Mouse (Mus musculus) adrenal gland, adult (tissue): ENCODE data around the gene Grm2.

Source experiments
- DNase-seq, 2 experiments: peaks; one replicate each; pipeline ENCODE4 v3.0.0; 2022 to 2023; ENCODE audit warnings: low spot score in 1 of 2; ENCODE audit not compliant: inconsistent age in 2 of 2

Grm2 gene

DNA sequence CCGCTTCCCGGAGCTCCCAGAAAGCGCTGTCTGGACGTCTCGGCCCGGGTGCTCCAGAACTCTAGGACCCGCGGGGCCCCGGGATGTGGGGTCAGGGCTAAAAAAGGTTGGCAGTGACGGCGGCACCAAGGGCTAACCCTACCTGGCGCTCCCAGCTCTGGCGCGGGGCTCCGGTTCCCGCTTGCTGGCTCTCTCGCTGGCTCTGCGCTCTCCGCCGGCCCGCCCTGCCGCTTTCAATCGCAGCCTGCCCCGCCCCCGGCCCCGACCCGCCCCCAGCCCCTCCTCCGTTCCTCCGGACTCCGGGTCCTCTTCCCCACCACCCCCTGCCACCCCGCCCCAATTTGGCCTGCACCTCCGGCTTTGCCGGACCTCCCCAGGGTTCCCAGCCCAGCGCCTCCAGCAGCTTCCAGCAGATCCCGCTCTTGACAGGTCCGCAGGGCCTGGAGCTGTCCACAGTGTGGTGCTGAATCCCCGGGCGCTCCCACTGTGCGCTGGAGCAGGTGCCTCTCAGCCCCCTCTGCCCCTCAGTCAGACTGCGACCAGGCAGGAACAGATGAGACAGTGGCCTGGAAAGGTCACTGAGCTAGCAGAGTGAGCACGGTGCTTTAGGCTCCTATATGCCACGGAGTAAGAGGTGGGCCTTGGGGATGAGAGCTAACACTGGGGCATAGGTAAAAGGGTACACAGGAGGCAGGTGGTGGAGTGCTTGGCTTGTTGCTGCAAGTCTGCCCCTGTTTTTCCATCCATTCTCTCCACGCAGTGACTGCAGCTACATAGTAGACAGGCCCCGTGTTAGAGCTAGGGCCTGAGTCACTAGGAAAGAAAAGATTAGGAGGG, at the start of gene Grm2:
Gene Grm2 (minus strand): TSS at position 199 of the 837 bp plus-strand sequence.
- DNase-seq, result peak; percentile 55 to 86

DNA sequence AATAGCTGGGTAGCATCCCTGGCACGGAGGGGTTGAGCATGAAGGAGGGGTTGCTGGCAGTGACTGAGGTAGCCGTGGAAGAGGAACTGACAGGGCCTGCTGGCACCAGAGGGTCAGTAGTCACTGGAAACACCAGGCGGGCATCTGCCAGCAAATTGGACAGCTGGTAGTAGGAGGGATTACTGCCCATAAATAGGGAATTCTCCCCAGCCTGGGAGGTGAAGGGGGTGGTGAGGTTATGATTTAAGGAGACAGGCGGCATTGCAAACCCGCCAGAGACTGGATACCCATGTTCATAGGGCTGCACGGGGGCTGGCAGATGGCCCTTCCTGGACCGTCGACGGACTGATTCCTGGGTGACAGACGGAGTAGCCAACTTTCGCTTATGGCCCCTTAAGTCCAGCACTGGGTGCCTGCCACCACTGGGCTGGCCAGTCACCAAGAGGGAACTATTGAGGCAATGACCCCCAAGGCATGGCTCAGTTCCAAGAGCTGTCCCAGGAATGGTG, 37.1 kb upstream of the Grm2 start:
- no peak for DNase-seq

GRCm38 (mm10) chr9:106688834-106689233, 33.0 kb upstream of the Grm2 start:
- no peak for DNase-seq

DNA sequence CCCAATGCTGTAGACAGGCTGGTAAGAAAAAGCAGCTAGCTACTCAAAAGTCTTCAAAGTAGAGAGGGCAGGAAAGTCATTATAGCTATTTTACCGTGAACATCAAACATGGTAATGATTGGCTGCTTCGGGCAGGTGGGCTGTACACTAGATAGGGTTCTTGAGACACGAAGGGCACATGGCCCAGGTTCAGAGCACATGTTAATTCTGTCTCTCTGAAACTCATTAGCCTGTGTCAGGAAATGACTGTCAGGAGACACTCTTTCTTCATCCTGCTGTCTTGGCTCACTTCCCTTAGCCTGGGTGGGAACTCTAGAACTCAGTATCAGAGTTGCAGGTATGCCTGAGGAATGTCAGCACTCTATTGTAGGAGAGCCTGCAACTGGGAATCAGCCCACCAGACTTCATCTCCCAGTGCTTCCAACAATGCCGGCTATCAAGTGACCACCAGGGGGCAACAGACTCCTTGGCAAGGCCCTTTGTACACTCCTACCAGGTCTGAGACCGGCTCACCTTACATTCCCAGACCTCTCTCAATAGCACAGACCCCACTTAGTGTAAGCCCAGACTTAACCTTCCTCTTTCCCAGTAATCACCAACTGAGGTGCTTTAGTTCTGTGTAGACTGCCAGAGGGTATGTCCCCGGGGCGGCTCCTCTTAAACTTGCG, 31.2 kb upstream of the Grm2 start:
- DNase-seq, result peak; percentile 74 to 93

DNA sequence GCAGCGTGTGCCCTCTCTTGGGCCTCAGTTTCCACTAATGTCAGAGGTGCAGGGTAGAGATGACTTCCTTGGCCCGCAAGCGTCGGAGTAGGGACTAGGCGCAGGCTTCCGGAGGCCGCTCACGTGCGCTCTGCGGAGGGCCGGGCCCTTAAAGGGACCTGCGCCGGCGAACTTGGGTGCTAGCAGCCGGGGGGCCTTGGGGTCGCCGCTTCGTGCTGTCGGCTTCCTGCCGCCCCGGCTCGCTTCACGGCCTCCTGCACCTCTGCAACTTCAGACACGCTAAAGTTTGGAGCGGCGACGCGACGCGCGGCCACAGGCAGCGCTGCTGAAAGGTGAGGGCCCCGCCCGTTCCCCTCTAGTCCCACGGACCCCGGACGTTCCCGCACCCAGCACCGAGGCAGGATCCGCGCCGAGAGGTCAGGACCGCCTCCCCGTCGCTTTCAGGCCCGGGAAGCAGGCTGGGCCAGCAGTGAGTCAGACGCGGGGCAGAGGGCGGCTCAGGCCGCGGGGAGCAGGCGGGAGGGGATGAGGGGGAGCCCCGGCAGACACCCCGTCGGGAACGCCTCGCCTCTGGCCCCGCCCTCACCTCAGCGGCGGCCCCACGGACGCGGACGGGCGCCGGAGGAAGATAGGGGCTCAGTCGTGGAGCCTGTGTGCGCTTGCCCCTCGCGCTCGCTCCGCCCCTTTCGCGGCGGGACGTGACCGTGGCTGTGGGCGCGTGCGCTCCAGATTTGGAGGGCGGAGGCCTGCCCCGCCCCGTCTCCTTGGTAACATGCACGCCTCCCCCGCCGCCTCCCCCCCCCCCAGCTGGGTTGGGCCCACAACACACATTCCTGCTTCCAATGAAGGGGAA, 29.6 kb upstream of the Grm2 start, which contains the start of gene Tex264:
Gene Tex264 (minus strand): TSS at position 679 of the 853 bp plus-strand sequence.
- peak; percentile 94 to 96 for DNase-seq

- no peak for DNase-seq
These were observed 29.0 kb upstream of the Grm2 start for GRCm38 (mm10) chr9:106684918-106685248.

GRCm38 (mm10) chr9:106684093-106684872, 28.4 kb upstream of the Grm2 start:
- DNase-seq, result no peak

- no peak for DNase-seq
These were observed 25.1 kb upstream of the Grm2 start for GRCm38 (mm10) chr9:106681026-106681425.

DNA sequence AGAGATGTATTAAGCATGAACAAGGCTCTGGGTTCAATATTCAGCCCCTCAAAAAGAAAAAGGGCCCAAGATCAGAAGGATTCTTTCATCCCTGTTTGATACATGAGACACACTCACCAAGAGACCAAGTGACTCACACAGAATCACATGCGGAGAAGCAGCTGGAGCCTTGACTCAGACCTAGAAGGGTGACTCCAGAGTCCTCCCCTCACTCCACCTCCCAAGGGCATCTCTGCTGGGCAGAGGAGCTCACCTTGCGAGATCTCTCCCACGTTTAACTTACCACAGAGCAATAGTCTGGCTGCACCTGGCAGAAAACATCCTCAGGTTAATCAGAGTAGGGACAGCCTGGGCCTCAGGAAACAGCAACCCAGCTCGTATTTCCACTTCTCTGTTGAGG, 22.4 kb upstream of the Grm2 start:
- peak; percentile 59 to 78 for DNase-seq

DNA sequence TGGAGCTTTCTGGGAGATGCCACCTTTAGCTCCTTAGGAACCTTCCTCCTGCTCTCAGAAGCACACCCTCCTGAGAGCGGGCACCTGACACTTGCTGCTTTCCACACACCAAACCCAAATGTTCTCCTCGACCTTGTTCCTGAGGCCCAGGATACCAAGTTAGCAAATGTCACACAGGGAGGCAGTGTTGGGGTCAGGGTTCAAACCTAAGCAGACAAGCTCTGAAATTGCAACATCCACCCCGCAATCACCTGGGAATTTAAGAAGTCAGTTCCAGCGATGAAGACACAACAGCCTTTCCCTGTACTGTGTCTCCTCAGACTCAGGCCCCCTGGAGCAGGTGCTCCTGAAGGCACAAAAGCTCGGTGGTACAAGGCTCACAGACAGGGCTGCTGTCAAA, 21.8 kb upstream of the Grm2 start:
- peak in 1 of 2 experiments; percentile 44 for DNase-seq

- DNase-seq, result no peak
These were observed 20.7 kb upstream of the Grm2 start for GRCm38 (mm10) chr9:106676571-106676970.

GRCm38 (mm10) chr9:106675965-106676364, 20.1 kb upstream of the Grm2 start:
- no peak for DNase-seq

DNA sequence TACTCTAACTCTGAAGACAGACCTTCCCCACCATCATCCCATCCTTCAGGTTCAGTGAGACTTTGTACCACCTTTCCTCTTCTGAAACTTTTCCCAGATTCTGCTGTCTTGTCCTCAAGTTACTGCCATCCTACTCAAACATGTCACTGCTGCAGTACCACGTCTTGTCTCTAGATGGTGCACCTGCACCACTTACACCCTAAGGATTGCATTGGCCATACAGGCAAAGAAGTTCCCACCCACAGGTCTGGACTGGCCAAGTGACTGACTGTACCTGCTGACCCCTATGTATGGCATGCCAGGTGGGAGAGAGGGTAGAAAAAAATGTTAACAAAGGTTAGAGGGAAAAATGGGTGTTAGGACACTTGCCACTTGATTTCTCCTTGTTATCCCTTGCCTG, 19.6 kb upstream of the Grm2 start:
- DNase-seq, result peak; percentile 79 to 95

DNA sequence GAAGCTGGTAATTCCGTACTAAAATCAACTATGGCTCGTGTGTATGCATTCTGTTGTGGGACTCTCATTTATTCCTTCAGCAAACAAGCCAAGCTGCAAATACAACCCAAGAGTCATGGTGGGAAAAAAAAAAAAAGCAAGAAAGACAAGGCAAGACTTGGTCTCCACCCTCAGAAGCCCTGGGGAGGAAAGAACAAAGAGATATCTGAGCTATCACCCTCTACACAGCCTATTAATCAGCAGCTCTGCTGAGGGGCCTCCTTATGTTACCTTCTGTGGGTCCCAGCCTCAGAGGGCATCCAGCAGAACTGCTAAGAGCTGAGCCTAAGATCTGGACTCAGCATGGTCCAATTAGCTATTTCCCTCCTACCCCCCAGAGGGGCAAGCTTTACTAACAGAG, 18.0 kb upstream of the Grm2 start:
- DNase-seq, result no peak

GRCm38 (mm10) chr9:106664856-106665255, 9.0 kb upstream of the Grm2 start:
- no peak for DNase-seq

DNA sequence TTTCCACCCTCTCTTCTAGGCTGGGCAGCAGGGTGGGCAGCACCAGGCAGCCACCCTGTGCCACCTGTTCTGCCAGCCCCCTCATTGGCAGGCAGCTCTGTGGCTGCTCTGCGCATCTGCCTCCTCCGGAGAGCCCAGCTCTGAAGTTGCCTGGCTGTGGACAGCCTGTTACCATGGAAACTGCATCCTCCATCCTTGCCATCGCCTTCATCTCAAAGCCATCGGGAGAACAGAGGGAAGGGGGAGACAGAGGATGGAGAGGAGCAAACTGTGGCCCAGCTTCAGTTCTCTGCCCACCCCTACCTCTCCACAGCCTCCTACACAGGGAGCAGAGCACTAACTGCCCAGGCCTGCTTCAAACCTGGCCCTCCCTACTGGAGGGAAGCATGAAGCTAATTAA, 8.6 kb upstream of the Grm2 start:
- DNase-seq, result no peak

DNA sequence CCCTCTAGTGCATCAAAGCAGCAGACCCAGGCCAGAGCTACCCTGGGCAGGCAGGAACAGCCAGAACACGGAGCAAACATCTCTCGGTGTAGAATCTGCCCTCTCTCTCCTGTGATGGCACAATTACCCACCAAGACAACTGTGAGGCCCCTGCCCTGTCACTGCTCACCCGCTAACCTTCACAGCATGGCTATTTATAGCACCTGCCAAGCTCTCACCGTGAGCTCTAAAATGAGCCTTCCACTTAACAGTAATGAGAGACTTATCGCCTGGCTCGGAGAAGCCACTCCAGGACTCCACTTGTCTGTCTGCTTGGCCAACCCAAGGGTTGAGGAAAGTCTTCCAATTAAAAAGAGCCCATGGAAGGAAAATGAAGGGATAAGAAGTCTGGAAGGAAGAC, 7.3 kb upstream of the Grm2 start:
- no peak for DNase-seq

GRCm38 (mm10) chr9:106659935-106660334, 4.1 kb upstream of the Grm2 start:
- DNase-seq, result no peak

DNA sequence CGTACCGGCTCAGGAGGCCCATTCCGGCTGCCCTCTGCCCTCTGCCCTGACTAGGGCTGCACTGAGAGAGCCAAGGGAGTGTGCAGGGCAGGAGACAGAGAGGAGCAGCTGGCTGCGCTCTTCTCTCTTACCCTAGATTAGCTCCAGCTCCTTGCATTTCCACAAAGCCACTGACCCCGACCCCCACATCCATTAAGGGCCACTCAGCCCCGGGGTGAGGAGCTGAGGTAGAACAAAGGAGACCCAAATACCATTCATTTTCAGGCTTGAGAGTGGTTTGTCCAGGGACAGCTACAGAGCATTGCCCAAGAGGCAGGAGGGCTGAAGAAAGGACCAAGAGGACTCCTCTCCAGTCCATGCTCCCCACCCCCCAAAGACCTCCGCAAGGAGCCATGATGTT, 3.6 kb upstream of the Grm2 start:
- DNase-seq, result no peak

- DNase-seq, result no peak
These were observed 1.7 kb upstream of the Grm2 start for GRCm38 (mm10) chr9:106657592-106657991.

- no peak for DNase-seq
These were observed 938 bp upstream of the Grm2 start for GRCm38 (mm10) chr9:106656820-106657219.
